Mouse (Mus musculus) hindbrain, embryonic 13.5 days (tissue): Measurements from ENCODE around the gene Clnk. TPM values are rescaled to one million over a fixed set of nuclear protein-coding genes. Genes with fewer than 3 reads are reported as not detected.

ENCODE experiments used
- ATAC-seq: fragments of 200-750 bp; cut with Nextera tagmentation; 2 replicates; pipeline ENCODE4 v1.8.0; 2017; ENCODE audit warnings: moderate TSS enrichment; ENCODE audit not compliant: low FRiP score
- H3K27ac ChIP-seq: fragments of 300-500 bp; sonication (generic); 2 replicates; pipeline ENCODE4 v1.5.1; 2015; ENCODE audit warnings: inconsistent platforms, mild to moderate bottlenecking, moderate library complexity
- H3K27me3 ChIP-seq: fragments of 300-500 bp; sonication (generic); 2 replicates; pipeline ENCODE4 v1.6.1; 2015; ENCODE audit warnings: mild to moderate bottlenecking, inconsistent platforms
- H3K36me3 ChIP-seq: fragments of 300-500 bp; sonication (generic); 2 replicates; pipeline ENCODE4 v1.6.1; 2015; ENCODE audit warnings: mild to moderate bottlenecking, inconsistent platforms
- H3K4me1 ChIP-seq: fragments of 300-500 bp; sonication (generic); replicated peaks from 2 replicates; pipeline ENCODE4 v1.6.1; 2015; ENCODE audit warnings: inconsistent platforms
- H3K4me2 ChIP-seq: fragments of 300-500 bp; sonication (generic); 2 replicates; pipeline ENCODE4 v1.6.1; 2015; ENCODE audit warnings: inconsistent platforms, mild to moderate bottlenecking, moderate library complexity
- H3K4me3 ChIP-seq: fragments of 300-500 bp; sonication (generic); 2 replicates; pipeline ENCODE4 v1.5.1; 2015; ENCODE audit warnings: mild to moderate bottlenecking, inconsistent platforms
- H3K9ac ChIP-seq: fragments of 300-500 bp; sonication (generic); 2 replicates; pipeline ENCODE4 v1.6.1; 2015; ENCODE audit warnings: mild to moderate bottlenecking, inconsistent platforms
- H3K9me3 ChIP-seq: fragments of 300-500 bp; sonication (generic); 2 replicates; pipeline ENCODE4 v1.6.1; 2016; ENCODE audit warnings: inconsistent platforms
- WGBS: fragments of 180-500 bp; shearing (Covaris S2); methylation state at CpG from one replicate; pipeline ENCODE4 v1.1.7; 2015; 5-methylcytosine and 5-hydroxymethylcytosine counted together
- polyA plus RNA-seq: library from polyadenylated mRNA; unstranded; fragments of >200 nt; fragmentation: Nextera tagmentation; extraction: Ambion mirVana; gene quantifications from 2 replicates; pipeline ENCODE4 v1.2.1, GENCODE M21; 2015

Clnk gene
- polyA plus RNA-seq, 1 experiment from 2014 or later, result 0.22 TPM

DNA sequence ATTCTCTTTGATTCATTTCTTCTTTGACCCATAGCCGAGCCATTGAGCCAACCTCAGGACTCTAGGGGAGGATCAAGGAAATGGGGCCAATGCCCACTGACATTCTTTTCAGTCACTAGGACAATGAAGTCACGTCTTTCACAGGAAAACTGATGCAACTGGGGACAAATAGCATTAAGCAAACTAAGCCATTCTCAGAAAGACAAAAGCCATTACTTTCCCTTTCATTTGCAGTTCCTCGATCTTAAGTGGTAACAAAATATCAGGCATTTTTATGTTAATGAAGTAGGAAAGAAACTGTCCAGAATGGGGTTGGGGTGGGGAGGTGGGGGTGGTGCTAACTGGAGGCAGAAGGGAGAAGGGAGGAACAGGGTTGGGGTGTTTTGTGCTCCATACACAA is 178.6 kb downstream of the Clnk start:
- 13% methylated on average over 3 of the region's 3 CpGs for WGBS

DNA sequence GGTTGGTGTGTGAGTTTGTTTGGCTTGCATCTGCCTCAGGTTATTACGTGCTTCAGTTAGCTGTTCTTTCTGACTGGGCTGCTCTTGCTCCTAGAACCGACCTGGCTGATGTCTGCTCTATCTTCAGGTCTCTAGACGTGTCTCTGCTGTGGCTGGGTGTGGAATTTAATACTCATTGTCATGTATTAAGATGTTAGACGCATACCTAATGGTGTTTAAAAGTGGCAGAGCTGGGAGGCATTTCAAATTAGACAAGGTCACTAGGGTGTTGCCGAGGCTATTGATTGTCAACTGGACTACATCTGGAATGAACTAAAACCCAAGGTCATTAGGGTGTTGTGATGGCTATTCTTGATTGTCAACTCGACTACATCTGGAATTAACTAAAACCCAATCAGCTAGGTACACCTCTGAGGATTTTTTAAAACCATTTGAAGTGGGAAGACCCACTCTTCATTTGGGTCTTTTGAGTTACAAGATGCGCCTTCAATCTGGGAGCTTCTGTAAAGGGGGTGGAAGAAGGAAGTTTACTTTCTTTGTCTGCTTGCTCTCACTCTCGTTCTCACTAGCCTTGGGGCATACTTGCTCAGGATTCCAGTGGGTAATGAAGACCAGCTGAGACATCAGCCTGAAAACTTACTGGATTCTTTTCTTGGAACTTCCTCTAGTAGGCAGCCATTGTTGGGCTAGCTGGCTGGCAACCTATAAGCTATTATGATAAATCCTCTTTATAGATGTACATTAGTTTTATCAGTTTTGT is 179.8 kb downstream of the Clnk start:
- Histone ChIP-seq H3K4me3 (no peak overlapping the region), H3K27ac (no peak overlapping the region), H3K9me3 (no peaks in the 10 kb centered on the region), H3K36me3 (no peaks in the 10 kb centered on the region), H3K9ac (no peak overlapping the region), H3K4me2 (no peak overlapping the region), H3K4me1 (no peaks in the 10 kb centered on the region), H3K27me3 (no peaks in the 10 kb centered on the region)
- no peak for ATAC-seq
- 73% methylated on average over 8 of the region's 8 CpGs for WGBS

More for the DNA sequence above, 178.6 kb downstream of the Clnk start:
- no peak overlapping the region for H3K9ac ChIP-seq
- H3K4me3 ChIP-seq, result no peak overlapping the region
- H3K27me3 ChIP-seq, result no peaks in the 10 kb centered on the region
- H3K36me3 ChIP-seq, result no peaks in the 10 kb centered on the region
- ATAC-seq, result no peak
- H3K27ac ChIP-seq, result no peak overlapping the region
- no peak overlapping the region for H3K4me2 ChIP-seq
- H3K4me1 ChIP-seq, result no peaks in the 10 kb centered on the region
- H3K9me3 ChIP-seq, result no peaks in the 10 kb centered on the region

DNA sequence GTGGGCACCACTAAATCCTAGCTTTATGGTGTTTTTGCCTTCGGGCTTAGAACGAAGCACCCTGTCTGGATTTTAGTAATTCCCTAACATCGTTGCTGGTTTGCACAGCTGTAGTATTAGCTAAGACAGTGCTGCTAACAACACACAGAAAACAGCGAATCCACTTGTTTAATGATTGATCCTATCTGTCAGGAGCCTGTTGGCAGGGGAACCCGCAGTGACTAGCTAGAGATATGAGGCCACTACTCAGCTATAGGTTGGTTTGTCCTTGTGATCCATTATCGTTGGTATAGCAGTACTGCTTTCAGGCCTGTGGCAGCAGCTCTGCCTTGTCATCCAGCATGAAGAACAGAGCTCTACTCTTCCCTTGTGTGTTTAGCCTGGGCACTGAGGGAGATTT is 183.8 kb downstream of the Clnk start:
- no peak overlapping the region for H3K4me2 ChIP-seq
- no peaks in the 10 kb centered on the region for H3K36me3 ChIP-seq
- no peaks in the 10 kb centered on the region for H3K27me3 ChIP-seq
- H3K27ac ChIP-seq, result no peak overlapping the region
- H3K9ac ChIP-seq, result no peak overlapping the region
- ATAC-seq, result no peak
- H3K4me3 ChIP-seq, result no peak overlapping the region
- WGBS, result 93% methylated on average over 6 of the region's 6 CpGs
- H3K9me3 ChIP-seq, result no peaks in the 10 kb centered on the region
- H3K4me1 ChIP-seq, result no peaks in the 10 kb centered on the region

DNA sequence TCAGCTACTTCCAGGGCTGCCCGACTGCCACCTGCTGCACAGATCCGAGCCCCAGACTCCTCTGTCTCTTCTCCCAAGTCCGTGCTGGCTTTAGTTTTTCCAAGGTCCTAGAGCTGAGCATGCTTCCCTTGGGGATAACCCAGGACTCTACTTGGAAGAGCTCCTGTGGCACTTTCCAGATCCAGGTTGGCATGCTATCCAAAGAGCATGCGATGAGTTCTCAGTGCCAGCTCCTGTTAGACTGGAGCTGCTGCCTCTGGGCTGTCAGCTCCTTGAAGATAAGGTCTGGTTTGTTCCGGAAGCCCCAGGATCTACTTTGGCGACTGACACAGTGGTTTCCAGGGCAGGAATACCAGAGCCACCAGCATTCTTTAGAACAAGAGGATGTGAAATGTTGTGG is 187.4 kb downstream of the Clnk start:
- ATAC-seq, result no peak
- 91% methylated on average over 6 of the region's 6 CpGs for WGBS

DNA sequence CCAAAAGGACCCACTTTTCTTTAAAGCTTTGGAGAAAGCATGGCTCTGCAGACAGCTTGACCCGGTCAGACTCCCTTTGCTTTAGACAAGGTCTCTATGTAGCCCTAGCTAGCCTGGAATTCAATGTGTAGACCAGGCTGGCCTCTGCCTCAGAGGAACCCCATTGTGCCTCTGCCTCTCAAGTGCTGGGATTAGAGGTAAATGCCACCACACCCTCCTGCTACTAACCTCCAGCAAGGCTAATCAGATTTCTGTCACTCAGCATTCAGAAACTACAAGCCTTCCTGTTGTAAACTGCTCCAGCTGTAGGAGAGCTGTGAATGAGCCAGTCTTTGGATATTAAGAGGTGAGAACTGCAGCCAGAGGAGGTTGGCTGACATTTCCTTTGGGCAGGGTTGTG is 188.9 kb downstream of the Clnk start:
- Histone ChIP-seq H3K4me1 (peaks cover 13% of the 10 kb centered on the region), H3K9ac (no peak overlapping the region), H3K27ac (no peak overlapping the region), H3K36me3 (peaks cover 4% of the 10 kb centered on the region), H3K27me3 (0 out of 2 replicates have a peak, but pooled peaks cover 4% of the 10 kb centered on the region), H3K9me3 (no peaks in the 10 kb centered on the region), H3K4me2 (no peak overlapping the region), H3K4me3 (no peak overlapping the region)
- WGBS, result 89% methylated on average over 1 of the region's 1 CpGs
- no peak for ATAC-seq

More for the DNA sequence above, 187.4 kb downstream of the Clnk start:
- no peak overlapping the region for H3K4me2 ChIP-seq
- H3K27ac ChIP-seq, result no peak overlapping the region
- no peaks in the 10 kb centered on the region for H3K4me1 ChIP-seq
- H3K9ac ChIP-seq, result no peak overlapping the region
- H3K27me3 ChIP-seq, result 0 out of 2 replicates have a peak, but pooled peaks cover 4% of the 10 kb centered on the region
- H3K4me3 ChIP-seq, result no peak overlapping the region
- no peaks in the 10 kb centered on the region for H3K9me3 ChIP-seq
- no peaks in the 10 kb centered on the region for H3K36me3 ChIP-seq

DNA sequence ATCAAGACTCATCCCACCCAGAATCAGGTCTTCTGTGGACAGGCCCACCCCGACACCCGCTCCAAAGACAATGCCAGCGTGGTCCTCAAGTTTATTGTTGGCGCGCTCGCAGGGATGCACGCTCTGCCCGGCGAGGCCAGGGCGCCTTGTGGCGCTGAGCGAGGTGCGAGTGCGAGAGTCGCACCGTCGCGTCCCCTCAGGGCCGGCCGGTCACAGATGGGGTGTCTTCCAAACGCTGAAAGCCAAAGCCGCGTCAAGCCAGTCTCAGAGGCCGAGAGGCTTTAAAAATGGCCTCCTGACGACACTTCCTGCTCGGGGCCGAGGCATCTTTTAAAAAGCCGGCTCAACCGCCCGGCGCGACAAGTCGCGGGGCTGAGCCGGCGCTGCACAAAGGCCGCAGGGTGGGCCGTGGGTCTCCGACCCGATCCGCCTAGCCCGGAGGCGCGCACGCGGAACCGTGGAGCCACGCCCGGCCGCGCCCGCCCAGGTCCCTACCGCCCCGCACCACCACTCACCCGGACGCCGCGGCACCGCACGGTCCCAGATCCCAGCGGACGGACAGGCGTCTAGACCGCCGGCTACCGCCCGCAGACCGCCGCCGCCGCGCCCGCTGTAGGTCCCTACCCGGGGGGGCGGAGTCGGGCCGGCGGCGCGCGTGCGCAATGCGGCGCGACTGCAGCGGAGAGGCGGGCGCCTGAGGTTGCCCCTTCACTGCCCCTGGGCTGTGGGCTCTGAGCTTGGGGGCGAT is 192.3 kb downstream of the Clnk start, which contains the start of gene Zfp518b:
Gene Zfp518b, minus strand, starts transcription at position 663 of the 748 bp plus-strand sequence.
- Histone ChIP-seq H3K27ac (peak within 1 kb of the TSS; percentile 94), H3K9me3 (no peaks in the 10 kb centered on the region), H3K36me3 (peaks cover 37% of the 10 kb centered on the region), H3K9ac (peak within 1 kb of the TSS; percentile 94), H3K4me2 (peak within 1 kb of the TSS; percentile 71), H3K4me3 (peak within 1 kb of the TSS; percentile 76), H3K27me3 (0 out of 2 replicates have a peak, but pooled peaks cover 4% of the 10 kb centered on the region), H3K4me1 (peaks cover 37% of the 10 kb centered on the region)
- peak; percentile 94 for ATAC-seq
- 1% methylated on average over 56 of the region's 89 CpGs for WGBS

DNA sequence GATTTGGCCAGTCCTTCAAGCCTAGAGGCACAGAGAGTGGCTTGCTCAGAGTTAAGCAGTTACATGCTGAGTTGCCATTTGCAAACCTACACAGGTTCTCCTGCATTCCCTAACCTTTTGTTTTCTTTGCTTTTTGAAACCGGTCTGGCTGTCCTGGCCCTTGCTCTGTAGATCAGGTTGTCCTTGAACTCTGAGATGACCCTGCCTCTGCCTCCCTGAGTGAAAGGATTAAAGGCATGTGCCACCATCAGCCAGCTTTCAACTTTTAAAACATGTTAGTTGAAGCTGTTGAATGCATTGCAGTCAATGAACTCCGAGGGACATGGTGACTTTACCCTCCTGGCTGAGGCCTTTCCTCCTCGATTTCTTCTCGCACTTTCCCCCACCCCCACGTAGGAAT is 217.8 kb downstream of the Clnk start:
- WGBS, result 88% methylated on average over 5 of the region's 5 CpGs
- Histone ChIP-seq H3K9ac (no peak overlapping the region), H3K4me3 (no peak overlapping the region), H3K36me3 (0 out of 2 replicates have a peak, but pooled peaks cover 7% of the 10 kb centered on the region), H3K27me3 (no peaks in the 10 kb centered on the region), H3K9me3 (no peaks in the 10 kb centered on the region), H3K4me2 (no peak overlapping the region), H3K4me1 (no peaks in the 10 kb centered on the region), H3K27ac (no peak overlapping the region)
- no peak for ATAC-seq

Other genes starting within 250 kb of the Clnk start
- gene Zfp518b, start 192.0 kb downstream of the Clnk start, polyA plus RNA-seq, result 38.2 and 40.2 TPM in 2 replicates